Mouse (Mus musculus): Measurements from ENCODE around the gene Cfap74. TPM values are rescaled to one million over a fixed set of nuclear protein-coding genes. Genes with fewer than 3 reads are reported as not detected.

Gene Cfap74
- under 1 TPM; 0.62 to 0.63 TPM for total RNA-seq (2021)
- 0.50 and 0.65 TPM in 2 replicates for polyA plus RNA-seq (2012; rRNA removed)
- long read RNA-seq, partial matches to known transcripts, result 0 of 2 reads
- long read RNA-seq, other reads (novel, unspliced or antisense), result 2 of 2 reads

DNA sequence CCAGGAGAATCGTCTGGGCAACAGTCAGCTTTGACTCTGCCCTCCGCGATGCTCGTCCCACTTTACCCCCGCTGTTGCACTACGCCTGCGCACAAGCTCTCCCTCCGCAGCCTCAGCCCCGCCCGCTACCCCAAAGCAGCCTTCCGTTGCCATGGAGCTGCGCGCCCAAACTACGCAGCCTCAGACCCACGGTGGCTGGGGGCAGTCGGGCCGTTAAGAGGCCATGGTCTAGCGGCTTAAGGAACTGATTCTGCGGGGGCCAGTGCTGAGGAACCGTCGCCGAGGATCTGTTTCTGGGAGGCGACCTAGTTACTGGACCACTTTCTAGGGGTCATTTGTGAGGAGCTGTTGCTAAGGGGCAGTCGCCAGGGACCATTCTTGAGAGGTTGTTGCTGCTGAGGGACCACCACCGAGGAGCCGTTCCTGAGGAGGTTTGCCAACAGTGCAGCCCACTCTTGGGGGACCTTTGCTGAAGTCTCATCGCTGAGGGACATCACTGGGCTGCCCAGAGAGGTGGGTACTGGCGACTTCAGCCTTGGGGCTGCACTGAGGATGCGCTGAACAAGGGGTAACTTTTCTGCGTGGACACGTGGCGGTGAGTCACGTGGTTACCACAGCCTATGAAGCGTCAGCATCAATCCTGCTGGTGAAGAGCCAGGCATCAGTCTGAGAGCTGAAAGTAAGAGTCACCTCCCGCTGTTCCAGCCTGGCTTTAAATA, at the start of gene Cfap74:
Gene Cfap74 (plus strand): TSS at position 133 of the 719 bp plus-strand sequence.
- DNase-seq, result peak; percentile 82

DNA sequence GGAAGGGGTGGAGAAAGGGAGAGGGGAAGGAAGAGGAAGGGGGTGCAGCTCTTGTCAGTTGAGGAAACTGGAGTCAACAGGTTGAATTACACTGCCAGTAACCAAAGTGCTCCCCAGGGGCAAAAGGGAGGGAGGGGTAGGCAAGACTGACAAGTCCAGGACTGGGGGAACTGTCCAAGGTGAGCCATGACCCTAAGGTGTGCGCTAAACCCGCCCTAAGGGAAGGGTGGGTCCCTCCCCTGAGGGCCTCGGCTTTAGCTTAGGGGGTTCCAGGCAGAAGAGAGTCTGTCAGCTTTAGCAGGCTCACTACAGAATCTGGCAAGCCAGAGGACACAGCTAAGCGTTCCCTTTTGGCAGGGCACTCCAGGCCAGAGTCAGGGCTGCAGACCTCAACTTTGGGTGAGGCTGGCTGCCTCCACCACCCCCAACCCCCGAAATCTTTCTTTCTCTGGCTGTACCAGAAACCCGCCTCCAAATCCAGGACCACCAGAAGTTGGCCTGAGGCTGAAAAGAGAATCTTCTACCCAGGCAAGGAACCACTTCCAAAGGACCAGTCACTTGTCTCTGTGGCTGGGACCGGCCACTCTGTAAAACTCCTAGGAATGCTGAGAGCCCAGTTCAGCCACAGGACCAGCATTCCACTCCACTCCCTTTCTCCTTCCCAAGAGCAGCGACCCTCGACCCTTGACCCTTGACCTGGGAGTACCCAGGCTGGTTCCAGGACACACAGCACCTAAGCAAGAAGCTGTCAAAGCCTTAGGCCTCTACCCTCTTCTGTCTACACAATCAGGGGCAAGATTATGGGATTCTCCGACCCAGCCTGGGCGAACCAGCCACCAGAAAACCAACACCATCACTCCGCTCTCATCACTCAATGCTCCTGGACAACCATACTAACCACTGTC, 49.2 kb upstream of the Cfap74 start:
- DNase-seq, result no peak

DNA sequence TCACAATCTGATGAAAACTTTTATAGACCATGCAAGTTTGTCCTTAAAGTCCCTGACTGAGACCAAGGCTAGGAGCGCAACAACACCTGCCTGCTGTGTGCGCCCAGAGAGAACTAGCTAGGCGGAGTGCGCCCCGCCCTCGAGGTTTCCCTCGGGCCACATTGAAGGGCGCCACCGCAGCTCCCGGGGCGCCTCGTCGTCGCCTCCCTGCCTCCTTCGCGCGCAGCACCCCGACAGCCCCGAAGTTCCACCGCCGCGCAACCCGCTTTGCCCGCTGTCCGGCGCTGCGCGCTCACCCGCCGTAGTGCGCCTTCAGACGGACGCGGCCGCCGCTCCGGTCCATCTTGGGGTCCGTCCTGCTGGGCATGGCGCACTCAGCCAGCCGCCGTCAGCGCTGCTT, 48.1 kb upstream of the Cfap74 start:
- no peak for DNase-seq

DNA sequence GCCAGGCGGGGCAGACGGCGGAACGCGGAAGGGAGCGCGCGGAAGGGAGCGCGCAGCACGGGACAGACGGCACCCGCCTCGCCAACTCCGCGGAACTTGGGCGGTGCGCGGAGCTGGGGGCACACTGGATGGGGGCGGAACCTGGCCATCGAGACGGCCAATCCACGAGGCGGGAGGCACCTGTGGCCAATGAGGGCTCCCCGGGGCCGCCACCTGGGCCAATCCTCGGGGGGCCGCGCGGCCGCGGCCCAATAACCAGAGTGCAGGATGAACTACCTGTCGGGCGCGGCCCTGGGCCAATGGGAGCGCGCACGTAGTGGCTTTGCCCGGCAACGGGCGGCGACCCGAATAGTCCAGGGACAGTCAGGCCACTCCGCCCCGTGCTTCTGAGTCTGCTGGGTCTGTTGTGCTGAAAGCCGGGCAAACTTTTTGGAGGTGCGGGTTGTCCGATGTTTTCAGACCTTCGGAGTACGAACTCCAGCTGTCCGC, 47.6 kb upstream of the Cfap74 start, which contains the start of gene Prkcz:
Gene Prkcz (minus strand): TSS at position 59 of the 489 bp plus-strand sequence.
- DNase-seq, result peak; percentile 91

DNA sequence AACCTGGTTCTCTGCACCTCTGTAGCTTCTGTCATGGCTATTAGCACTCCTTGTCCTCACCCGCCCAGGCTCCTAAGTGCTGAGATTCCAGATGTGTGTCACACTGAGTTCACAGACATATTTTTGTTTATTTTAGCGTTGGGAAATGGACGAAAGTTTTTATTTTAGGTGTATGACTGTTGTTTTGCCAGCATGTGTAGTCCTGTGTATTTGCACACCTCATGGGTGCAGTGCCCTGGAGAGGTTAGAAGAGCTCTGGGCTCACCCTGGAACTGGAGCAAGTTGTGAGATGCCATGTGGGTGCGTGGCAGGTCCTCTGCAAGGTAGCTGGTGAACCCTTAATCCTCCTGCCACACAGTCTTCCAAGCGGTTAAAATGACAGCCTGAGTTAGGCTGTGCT, 46.5 kb upstream of the Cfap74 start:
- DNase-seq, result no peak

DNA sequence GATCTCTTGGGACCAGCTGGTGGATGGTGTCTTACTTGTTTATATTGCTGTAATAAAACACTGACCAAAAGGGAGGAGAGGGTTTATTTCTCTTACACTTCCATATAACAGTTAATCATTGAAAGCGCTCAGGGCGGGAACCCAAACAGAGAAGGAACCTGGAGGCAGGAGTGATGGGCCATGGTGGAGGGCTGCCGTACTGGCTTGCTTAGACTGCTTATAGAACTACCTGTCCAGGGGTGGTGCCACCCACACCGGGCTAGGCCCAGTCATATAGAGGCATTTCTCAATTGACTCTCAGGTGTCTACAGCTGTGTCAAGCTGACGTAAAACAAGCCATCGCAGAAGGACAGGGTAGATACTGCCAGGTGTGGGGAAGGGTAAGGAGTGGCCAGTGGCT, 42.2 kb upstream of the Cfap74 start:
- no peak for DNase-seq

DNA sequence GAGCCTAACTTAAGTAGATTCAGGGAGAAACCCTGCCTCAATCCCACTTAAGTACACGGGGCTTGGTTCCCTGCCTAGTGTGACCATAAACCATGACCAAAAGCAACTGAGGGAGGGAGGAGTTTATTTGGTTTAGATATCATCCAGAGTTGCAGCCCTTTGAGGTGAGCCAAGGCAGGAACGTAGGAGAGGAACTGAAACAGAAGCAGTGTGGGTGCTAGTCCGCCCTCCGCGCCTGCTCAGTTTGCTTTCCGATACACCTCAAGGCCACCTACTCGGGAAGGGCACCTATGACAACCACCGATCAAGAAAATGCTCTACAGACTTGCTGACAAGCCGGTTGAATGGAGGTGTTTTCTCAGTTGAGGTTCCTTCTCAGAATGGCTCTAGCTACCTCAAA, 41.3 kb upstream of the Cfap74 start:
- no peak for DNase-seq

DNA sequence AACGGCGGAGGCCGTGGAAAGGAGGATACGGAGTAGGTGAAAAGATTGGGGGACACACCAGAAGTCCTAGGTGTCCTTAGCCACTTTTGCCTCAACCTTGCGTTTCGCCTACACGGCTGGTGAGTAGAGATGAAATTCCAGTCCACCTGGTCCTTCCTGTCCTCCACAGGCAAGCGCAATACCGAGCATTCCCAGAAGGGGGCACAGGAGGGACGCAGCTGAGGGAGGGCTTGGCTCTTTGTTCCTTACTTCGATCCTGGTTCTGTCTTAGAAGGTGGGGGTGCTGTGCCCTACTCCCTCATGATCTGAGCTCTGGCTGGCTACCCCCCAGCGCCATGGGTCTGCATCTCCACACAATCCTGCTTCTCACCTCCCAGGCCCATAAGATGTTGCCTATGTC, 40.3 kb upstream of the Cfap74 start:
- DNase-seq, result peak; percentile 81

DNA sequence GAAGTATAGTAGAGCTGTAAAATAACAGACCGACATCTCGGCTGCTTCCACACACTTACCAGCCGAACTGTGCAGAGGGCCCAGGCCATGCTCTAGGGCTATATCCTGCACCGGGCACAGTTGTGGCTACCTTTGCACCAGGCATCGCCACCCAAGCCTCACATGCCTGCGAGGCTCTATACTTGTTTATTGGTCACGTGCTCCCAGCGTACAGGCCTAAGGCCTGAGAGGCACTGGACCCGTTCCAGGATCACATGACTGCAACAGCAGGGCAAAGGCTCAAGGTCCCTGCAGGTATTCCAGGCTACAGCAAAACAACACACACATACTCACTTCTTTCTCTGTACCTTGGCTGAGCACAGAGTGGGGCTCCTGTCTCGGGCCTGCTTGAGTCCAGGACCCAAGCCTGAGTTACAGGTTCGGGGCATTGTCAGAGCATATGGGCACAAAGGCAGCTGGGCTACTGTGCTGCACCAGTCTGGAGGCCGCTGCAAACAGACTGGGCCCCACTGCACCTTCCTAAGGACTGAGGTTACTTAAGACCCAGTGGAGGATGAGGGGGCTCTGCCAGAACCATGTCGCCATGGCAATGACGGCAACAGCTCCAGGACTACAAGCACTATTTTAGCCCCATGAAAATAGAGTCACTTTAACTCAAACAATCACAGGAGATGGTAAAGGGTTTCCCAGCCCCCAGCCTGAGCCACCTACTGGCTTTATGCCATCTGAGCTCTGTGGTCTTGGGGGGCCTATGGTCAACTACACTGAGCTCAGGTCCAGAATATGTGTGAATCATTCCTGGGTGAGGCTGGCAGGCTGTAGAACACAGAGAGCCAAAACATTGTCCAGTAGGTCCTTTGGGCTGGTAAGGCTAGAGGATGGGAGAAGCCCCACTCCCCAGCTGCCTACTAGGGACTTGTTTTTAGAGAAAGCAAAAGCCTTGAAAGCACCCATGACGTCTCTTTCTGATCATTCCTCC, 38.0 kb upstream of the Cfap74 start:
- peak; percentile 18 for DNase-seq

DNA sequence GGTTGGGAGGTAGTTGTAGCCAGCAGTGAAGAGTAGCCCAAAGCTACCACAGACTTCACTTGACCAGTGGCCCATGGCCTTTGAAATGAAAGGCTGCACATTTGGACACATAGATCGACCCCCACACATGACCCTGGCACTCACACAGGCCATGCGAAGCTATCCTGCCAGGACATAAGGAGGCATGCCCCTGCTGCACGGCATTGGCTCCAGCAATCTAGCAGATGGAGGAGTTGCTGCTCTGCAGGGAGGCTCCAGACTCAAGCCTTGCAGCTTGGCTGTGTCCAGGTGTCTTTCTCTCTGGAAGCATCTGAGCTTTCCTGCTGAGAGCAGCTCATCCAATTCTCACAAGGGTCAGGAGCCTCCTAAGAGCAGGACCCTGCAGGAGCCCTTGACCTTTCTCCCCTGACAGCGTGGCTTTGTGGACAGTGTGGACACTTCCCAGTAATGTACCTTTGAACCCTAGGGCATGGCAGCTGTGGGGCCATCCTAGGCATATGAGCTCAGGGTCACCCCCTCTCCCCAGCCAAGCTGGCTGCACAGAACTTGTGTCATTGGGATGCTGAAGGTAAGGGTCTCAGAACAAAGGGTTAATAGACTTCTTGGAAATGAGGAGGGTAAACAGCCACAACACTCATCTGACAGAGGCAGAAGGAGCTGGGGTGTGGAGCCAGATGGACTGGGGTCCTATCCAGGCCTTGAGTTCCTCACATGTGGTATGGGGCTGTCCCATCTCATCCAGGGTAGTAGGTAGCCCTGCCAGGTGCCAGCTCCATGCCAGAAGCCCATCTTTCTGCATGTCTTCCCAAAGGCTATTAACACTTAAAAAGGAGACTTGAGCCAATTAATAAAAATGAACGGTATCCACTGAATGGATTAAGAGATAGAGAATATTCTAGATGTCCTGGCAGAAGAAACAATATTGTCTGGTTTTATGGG, 36.9 kb upstream of the Cfap74 start:
- no peak for DNase-seq

DNA sequence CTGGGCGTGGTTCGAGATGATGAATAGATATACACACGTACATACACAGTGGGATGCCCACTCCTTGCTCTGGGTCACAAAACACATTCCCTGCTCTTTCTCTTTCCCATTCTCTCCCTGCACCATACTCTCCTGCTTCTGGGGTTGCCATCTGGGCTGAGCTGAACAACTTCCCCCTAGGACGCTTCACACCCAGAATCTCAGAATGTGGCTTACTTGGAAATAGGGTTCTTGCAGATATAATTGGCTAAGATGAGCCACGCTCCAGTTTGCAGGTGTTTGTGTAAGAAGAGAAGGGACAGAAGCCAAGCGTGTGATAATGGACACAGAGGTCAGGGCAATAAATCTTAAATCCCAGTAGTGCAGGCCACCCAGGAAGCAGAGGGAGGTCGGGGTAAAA, 27.0 kb upstream of the Cfap74 start:
- no peak for DNase-seq

DNA sequence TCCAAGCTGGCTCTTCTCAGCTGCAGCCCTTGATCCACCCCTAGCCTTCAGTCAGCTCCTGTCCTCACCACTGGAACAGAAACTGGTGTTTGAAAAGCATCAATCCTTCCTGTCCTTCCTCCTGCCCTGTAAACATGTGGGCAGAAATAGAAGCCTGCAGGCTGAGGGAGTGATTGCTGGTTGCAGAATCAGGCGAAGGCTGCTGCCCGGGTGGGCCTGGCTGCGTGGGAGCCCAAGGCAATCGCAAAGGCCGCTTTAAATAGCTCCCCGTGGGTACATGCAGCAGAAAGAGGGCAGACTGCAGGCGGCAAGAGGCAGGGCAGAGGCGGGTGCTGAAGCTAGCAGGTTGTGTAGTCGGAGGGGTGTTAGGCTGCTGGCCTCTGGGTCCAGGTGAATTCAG, 26.2 kb upstream of the Cfap74 start:
- DNase-seq, result no peak

DNA sequence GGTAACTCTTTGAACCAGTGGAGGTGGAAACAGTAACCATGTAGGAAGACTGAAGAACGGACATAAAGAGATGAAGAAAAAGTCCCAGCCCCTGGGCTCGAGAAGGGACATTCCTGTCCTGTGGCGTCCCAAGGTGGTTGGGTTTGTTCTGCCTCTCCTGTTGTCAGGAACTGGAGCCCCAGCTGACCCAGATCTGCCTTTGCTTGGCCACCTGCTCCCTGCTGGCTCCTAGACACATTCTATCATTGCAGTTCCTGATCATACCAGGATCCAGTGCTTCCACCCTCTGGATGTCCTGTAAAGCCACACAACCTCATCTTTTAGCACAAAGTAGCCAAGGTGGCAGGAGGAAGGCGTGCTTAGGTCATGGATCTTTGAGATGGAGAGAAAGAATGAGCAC, 25.7 kb upstream of the Cfap74 start:
- DNase-seq, result no peak

DNA sequence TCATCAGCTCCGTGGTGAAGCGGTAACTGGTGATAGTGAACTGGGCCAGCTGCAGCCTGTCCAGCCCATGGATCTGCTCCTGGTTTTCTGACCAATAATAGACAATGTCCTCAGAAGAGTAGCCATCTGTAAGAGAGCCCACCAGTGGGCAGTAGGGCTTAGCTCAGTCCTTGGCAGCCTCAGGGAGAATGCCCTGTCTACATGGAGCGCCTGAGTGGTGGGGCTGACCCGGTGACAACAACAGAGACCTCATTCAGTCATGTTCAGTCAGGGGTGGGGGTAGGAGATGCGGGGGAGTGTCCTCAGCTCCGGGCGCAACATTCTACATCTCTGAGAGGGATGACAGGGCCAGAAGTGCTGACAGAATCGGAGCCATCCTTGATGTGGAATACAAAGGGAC, 21.8 kb upstream of the Cfap74 start:
- no peak for DNase-seq

DNA sequence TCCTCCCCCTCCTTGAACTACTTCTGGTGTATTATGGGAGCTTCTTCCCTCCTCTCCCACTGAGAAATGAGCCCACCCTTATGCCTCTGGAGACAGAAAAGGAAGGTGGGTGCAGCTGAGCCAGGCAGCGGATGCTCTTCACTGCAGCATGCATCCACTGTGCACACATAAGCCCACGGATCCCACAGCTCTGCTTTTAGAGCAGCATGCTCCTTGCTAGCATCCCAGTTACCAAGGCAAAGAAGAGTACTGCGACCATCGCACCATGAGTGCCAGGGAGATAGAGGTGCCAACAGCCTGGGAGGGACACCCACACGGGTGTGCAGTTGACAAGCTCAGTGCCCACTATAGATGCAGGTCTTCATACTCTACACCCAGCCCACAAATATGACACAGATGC, 13.5 kb upstream of the Cfap74 start:
- DNase-seq, result no peak

DNA sequence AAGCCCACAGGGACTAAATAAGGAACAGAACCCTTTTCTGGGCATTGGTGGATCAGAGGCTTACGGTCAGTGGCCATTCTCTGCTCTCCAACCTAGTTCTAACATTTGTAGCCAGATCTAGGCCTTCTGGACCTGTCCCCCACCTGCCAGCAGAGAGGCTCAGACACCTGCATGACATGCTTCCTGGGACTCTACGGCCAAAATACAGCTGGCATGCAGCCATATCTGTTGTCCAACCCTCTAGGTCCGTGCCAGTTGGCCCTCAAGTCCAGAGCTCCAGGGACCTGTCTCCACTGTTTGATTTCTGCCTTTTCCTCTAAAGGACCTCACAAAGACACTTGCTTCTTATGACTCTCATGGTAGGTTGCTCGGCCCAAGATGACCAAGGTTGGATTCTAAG, 12.2 kb upstream of the Cfap74 start:
- DNase-seq, result no peak

DNA sequence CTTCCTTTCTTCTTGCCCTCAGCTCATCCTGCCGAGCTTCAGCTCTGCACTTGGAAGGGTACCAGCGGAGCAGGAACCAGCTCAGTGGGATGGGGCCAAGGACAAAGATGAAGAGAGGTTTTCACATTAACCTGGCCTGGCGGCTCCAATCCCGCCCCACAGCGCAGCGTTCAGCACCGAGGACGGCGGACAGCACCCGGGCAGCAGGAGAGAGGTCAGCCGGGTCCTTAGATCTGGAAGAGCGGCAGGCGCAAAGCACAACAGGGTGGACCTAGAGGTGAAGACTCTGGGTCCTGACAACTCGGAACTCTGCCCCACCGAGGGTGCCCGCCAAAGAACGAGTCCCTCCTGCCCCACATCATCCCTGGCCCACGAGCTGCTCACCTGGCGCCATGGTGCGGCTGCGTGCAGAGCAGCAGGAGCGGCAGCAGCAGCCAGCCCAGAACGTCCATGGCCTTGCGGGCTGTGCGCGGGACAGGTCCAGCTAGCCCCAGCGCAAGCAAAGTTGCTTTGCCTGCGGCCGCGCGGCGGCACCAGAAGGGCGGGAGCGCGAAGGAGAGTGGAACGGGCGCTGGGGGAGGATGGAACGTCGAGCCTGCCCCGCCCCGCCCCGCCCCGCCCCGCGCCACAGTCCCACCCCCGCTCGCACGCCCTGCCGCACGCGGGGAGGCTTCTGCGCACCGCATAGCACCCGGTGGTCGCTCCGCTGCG, 11.3 kb upstream of the Cfap74 start, which contains the start of gene Gabrd:
Gene Gabrd (minus strand): TSS at position 602 of the 711 bp plus-strand sequence.
- peak; percentile 70 for DNase-seq

DNA sequence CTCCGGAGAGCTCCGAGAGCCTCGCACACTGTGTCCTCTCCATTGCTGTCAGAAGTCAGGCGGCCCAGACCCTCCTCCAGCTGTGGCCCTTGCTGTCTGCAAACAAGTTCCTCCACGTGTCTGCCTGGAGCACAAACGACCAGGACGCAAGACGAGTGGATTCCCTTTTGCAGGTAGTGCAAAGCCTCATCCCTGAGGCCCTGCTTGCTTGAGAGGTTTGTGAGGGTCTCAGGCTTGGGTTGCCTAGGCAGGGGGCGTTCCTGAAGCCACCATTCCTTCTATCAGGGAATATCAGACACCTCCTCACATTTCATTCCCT, 10.8 kb upstream of the Cfap74 start:
- DNase-seq, result no peak

DNA sequence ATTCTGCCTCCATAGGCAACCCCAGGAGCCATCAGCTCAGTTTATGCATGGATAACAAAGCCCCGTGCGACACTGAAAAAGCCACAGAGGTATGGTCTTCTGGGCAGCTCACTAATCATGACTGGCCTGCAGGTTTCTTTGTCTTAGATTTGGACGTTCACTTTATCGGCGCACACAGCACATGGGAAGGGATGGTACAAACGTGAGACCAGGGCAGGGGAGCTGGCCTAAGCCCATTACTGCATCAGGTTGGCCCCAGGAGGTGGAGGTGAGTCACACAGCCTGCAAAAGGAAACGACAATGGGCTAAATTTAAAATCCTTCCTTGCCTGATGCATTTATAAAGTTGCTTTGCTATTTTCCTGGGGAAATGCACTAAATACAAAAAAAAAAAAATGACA, 7.9 kb upstream of the Cfap74 start:
- DNase-seq, result no peak

DNA sequence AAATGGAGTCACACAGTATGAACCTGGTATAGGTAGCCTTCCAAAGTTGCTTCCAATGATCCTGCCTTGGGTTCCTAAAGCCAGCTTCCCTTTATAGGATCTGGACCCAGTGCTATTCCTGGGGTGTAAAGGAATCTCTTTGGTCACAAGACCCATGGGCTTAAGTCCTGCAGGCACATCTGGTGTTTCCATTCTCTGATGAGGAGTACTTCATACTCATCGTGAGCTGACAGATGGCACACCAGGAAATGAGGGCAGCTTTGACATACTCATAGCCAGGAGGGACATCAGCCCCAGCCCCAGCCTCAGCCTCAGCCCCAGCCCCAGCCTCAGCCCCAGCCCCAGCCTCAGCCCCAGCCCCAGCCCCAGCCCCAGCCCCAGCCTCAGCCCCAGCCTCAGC, 6.5 kb upstream of the Cfap74 start:
- no peak for DNase-seq

All from adrenal gland, adult 2 months (tissue).